Mouse (Mus musculus): Measurements from ENCODE around the gene Ctbp1.

The Ctbp1 gene

DNA sequence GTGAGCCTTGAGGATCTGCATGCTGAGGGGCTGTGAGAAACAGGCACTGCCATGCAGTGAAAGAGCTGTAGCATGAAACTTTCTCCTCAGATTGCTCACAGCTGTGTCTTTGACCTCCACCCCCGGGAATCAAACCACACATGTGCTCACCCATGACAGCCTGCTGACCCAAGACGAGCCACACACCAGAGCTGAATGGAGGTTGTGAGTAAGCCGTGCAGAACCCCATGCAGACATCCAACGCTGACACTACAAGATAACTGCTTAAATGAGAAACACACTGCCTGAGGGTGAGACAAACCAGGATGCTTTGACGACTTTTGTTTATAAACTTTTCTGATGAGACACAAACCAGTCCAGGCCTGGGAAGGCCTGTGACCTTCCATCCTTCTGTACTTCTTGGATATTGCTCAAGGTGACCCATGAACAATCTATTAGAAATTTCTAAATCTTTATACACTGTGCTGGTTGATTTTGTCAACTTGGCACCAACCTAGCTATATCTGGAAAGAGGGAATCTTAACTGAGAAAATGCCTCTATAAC is 30.3 kb downstream of the Ctbp1 start:
- no peak for DNase-seq (ENCODE audit: low read depth, low spot score)

DNA sequence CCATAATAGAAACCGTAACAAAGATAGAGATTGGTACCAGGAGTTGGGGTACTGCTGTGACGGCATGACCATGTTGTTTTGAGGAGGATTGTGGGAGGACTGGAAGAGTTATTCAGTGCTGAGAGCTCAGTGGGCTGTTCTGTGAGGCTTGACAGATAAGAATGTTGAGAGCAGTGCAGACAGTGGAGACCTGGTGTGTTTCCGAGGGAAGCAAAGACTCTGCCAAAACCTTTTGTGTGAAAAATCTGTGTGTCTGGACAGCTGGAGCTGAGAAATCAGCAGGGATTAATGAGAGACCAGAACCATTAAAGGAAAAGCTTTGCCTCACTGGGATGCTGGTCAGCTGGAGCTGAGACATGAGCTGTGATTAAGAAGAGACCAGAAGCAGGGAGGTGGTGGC is 34.9 kb downstream of the Ctbp1 start:
- DNase-seq (ENCODE audit: low read depth, low spot score): no peak

DNA sequence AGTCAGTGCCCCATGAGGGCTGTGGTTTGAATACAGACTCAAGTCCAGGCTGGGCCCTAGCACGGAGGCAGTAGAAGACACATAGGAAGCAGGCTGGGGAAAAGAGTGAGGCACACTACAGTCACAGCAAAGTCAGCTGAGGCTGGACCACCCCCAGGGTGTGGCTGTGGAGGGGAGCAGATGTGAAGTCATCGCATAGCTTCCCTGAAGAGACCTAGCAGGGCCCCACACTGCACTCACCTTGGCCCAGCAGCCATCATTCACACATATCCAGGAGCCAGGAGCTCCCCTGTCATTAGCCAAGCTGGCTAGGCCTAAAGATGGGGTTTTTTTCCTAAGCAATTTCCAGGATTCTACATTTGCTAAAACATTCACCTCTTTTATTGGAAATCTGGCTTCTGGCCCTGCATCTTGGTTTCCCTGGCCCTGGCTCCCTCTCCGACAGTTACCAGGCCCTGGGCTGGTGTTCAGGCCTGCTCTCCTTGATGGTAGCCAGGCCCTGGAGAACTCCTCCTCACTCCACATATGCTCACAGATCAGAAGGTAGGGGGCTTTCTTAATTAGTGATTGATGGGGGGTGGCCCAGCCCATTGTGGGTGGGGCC is 35.6 kb downstream of the Ctbp1 start:
- no peak for DNase-seq (ENCODE audit: low read depth, low spot score)

DNA sequence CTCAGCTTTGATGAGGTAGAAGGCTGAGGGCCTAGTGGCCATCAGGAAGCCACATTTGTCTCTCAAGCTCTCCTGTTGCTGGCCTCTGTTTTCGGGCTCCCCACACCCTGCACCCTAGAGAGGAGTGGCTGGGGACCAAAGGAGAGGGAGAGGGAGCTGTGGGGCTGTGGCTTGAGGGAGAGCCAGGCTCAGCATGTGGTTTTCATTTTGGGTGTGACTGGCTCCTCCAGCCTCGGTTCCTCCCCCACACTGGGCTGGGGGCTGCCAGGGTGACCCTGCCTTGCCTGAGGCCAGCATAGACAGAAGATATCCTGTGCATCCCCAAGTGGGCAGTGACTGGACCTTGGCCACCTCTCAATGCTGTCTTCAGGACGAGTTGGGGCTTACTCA is 36.5 kb downstream of the Ctbp1 start:
- DNase-seq (ENCODE audit: low read depth, low spot score): no peak

DNA sequence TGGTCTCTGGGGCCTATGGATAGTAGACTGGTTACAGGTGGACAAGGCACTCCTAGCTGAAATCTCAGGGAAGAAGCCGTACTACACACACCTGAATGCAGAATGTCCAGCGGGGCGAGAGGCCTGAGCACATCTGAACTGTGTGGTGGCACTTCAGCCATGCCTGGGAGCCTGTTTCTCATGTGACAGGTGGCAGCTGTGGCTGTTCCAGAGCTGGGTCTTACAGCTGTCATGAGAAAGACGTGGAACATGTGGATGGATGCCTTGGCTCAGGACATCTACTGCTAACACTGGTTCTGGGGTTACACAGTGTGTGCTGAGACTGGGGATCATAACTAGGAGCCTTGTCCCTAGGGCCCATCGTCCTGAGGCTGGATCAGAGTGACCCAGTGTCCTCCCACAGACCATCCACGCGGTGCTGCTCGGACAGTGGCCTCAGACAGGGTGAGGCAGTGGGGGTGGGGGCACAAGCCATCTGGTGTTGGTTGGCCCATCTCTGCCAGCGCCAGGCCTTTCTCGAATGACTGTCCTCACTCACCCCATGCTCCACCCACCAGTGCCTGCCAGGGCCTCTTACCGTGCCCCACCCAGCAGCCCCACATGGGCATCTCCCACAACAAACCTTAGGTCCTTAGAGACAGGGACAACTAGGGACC is 37.1 kb downstream of the Ctbp1 start:
- DNase-seq (ENCODE audit: low read depth, low spot score): no peak

DNA sequence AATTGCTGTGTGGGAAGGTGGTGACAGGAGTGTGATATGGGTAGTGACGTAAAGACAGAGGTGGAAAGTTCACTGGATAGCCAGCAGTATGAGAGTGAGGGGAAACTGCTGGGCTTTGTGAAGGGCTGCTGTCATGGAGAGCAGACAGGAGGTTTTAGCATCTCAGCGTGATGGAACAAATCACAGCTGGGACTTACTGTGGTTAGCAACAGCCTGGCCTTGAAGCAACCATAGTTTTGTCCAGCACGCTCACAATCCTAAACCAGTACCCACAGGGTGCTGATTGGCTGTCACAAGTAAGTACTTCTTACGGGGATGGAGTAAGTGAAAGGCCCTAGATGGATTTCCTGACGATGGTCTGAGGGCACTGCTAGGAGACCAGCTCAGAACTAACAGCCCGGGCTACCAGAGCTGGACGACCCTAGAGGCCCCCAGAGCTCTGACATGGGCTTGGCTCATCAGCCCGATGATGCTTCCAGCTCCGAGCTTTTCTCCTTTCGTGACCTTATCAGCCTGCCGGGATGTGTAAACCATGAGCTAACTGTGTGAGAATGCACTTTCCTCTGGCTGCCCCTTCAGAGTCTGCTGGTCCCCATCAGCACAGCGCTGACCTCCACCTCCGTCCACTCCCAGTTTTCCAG is 40.3 kb downstream of the Ctbp1 start:
- no peak for DNase-seq (ENCODE audit: low read depth, low spot score)

DNA sequence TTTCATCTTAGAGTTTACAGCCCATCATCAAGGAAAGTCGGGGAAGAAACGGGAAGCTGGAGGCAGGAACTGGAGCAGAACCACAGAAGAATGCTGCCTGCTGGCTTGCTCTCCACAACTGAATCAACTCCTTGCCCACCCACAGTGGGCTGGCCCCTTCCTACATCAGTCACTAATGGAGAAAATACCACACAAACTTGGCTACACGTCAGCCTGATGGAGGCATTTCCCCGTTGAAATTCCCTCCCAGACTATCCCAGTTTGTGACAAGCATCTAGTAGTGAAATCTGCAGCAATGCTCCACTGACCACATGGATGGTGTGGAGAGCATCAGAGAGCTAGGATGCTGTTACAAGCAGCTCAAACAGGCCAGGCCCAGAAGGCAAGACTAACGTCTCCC is 42.0 kb downstream of the Ctbp1 start:
- DNase-seq (ENCODE audit: low read depth, low spot score): no peak

DNA sequence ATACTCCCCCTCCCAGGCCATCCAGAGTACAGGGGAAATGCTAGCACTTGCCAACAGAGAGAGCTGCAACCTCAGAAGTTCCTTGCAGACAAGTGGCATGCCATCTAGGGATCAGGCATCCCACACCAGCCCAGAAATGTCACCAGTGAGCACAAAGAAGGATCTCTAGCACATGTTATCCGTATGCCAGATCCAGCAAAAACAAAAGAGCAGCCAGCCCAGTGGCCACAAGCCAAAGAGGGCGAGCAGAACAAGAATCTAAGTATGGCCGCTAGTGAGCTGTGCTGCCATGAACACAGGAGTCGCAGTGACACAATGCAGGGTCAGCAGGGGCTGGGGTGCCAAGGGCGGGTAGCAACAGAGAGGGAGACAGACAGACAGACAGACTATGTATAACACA is 44.5 kb downstream of the Ctbp1 start:
- DNase-seq (ENCODE audit: low read depth, low spot score): no peak

DNA sequence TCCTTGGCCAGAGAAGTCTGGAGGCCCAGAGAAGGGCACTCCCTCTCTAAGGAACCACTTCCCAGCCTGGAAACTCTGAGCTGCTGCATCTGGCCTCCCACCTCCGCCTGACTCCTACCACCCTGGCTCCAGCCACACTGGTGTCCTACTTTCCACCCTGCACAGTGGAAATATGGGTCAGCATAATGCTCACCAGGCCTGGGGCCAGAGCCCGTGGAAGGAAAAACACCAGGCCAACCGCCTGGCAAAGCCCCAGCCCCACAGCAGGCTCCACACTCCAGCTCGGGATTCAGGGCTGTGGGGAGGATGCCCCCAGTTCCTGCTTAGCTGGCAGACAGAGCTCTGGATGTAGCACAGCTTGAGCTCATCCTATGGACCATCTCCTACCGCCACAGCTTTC is 46.4 kb downstream of the Ctbp1 start:
- no peak for DNase-seq (ENCODE audit: low read depth, low spot score)

DNA sequence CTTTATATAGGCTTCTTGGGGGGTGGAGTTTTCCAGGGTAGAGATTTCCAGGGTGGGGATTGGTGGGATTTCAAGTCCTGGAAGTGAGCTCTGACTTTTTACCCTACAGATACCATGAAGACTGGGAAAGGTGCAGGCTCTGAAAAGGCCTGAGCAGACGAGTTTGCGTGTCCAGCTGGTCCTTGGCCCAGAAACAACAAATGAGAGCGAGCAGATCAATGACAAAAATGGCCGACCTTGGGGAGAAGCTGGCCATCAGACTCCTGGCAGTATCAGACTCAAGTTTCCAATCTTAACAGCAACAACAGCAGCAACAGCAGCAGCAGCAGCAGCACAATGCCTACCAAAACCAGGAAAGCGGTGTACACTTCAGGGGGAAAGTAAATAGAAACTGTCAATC is 49.1 kb downstream of the Ctbp1 start:
- no peak for DNase-seq (ENCODE audit: low read depth, low spot score)

DNA sequence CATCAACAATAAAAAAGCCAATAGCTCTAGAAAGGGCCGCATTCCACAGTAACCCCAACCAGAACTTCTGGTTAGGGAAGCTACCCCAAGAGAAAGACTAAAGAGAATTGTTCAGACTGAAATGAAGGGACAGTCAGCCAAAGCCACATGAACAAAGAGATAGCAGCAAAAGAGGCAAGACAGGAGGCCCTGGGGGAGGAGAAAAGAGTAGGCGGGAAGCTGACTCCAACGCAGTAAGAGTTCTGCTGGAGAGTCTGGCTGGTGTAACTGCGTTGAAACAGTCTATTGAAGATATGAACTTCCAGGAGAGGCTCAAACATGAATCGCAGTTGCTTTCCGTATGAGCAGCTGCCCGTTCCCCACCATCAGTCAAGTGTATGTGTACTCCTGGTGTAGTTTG is 50.3 kb downstream of the Ctbp1 start:
- no peak for DNase-seq (ENCODE audit: low read depth, low spot score)

DNA sequence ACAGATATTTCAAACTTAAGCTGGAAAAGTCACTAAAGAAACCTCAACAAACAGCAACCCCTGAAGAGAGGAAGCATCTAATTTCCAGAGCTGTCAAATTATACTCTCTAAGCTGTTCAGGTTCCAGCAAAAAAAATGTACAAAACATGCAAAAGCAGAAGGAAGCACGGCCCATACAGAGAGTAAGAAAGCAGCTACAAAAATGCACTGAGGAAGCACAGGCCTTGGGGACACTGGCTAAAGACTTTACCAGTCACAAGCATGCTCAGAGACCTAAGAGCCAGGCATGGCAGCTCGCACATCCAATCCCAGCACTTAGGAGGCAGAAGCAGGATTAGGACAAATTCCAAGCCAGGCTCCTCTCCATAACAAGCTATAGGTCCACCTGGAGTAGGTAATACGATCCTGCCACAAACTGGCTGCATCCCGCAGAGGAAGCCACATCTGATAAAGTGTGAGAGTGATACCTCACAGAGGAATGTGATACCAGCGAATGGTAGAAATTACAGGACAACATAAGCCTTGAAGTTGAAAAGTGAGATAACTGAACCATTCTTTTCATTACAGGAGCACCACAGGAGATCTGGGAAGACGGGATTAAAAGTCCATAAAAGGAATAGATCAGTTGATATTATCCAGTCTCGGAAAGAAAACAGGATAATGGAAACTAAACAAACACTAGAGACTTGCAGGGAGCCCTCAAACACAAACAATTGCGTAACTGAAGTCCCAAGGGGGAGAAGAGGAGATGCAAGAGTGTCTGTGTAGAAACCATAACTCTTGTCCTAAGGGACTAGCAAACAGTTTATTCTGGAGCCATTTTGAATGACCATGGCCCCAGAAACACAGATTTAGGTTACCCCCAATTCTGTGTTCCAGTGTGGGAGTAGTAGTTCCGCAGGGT is 51.7 kb downstream of the Ctbp1 start:
- DNase-seq (ENCODE audit: low read depth, low spot score): no peak

DNA sequence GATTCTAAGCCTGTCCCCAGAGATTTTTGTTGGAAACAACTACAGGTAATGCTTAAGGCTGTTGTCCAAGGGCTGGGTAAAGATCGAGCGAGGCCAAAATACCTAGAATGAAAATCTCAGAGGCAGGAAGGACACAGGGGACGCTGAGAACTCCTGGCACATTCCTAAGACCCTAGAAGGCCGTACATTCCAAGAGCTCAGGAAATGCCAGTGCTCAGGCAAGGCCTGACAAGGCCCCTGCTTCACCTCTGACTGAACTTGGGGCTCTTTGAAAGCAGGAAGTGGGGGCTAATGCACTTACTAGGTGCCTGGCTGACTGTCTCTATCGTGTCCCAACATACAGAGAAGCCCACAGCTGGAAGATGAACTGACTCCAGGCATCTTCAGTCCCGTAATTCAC is 52.4 kb downstream of the Ctbp1 start:
- DNase-seq (ENCODE audit: low read depth, low spot score): no peak

DNA sequence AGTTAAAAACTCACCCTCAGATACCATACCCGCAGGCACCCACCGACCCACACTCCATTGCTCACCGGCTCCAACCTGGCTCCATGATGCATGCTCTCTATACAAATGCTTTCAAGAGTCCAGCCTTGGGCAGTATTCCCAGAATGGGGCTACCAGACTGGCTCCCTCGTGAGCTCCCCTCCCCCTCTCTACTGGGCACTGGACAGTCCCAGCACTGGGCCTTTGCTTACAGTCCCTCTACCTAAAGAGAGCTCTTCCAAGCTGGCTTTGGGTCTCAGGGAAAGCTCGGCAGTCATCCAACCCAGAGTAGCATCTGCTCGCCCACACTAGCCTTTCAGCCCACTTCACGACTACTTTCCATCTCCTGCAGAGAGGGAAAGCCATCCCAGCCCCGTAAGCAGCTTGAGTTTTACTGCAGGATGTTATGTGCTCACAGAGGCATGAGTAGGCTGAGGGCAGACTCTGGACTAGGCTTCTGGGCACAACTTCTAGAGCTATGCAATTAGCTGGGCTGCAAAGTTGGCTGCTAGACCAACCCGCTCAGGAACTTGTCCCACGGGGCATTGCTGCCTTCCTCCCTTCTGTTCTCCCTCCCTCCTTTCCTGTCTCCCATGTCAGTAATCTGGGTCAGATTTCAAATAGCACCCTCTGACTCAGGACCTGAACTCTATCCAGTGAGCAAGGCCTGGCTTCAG is 54.3 kb downstream of the Ctbp1 start:
- no peak for DNase-seq (ENCODE audit: low read depth, low spot score)

DNA sequence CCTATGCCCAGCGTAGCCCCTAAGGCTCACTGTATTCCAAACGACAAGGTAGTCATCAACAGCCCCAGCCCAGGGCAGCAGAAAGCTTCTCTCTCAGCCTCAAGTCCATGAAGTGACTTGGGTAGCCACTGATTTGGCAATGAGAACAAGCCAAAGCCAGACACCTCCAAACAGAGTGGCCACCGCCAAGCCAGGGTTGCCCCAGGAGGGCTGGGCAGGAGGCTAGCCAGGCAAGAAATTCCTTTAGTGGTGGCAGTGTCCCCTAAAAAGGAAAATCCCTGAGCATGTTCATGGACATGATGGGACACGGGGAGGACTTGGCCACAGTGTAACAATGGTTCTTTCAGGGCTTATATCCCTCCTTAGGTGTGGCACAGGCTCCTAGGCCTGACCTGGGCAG is 55.0 kb downstream of the Ctbp1 start:
- no peak for DNase-seq (ENCODE audit: low read depth, low spot score)

DNA sequence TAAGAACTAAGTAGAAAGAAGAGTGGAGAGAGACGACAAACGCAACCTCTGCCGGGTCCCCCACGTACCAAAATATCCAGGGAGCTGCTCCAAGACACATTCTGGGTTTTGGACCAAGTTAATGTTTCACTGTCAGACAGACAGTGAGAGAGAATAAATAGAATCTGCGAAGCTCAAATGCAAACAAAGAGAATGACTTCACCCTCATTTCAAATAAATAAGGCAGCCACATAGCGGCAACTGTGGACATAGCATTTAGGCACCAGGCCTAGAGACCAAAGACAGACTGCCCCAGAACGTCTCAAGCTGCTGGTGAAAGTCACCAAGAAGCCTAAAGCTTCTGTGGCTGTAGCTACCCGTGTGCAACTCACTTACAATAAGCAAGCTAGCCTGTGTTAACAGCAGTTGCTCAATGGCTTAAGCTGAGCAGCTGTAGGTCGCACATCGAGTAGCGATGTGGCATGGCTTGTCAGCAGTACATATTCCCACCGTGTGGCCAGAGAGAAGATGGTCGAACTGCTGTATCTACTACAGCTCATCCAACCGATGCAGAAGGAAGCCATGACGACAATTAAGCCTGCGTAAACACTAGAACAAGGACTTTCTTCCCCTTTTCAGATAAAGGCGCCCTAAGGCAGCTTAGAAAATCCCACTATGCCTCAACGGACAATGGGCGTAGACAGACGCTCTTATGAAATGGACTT is 55.9 kb downstream of the Ctbp1 start:
- no peak for DNase-seq (ENCODE audit: low read depth, low spot score)

DNA sequence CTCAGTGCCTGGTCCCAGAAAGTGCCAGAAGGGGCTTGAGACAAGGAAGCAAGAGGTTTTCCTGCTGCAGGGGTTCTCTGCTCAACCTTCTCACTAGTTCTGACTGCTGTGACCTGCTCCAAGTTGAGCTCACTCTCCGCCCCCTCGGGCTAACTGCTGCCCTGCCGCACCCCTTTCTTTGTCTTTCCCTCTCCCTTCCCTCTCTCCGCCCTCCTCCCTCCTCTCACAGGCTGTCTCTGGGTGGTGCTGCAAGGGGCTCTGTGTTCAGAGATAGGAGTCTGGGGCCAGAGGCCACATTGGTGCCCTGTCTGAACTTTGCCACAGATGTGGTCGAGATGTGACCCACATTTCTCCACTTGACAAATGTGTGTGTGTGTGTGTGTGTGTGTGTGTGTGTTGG is 56.7 kb downstream of the Ctbp1 start, which contains the start of gene Spon2:
TSS of gene Spon2 (minus strand) at position 375 of the 400 bp plus-strand sequence.
- no peak for DNase-seq (ENCODE audit: low read depth, low spot score)

DNA sequence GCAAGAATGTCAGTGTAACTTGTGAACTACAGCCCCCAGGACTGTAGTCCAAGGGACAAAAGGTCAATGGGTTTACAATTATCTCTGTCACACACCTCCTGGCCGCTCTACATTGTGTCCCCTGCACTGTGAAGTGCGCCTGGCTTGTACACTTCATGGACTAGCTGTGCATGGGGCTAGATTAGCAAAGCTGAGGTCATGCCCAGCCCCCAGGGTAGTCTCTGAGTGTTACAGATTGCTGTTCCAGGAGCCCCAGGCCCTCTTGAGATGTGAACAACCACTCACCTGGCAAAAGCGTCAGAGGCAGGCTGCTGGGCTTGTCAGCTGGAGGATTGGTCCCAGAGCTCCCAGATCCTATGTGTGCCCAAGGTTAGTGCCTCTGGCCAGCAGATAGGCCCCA is 57.1 kb downstream of the Ctbp1 start:
- no peak for DNase-seq (ENCODE audit: low read depth, low spot score)

DNA sequence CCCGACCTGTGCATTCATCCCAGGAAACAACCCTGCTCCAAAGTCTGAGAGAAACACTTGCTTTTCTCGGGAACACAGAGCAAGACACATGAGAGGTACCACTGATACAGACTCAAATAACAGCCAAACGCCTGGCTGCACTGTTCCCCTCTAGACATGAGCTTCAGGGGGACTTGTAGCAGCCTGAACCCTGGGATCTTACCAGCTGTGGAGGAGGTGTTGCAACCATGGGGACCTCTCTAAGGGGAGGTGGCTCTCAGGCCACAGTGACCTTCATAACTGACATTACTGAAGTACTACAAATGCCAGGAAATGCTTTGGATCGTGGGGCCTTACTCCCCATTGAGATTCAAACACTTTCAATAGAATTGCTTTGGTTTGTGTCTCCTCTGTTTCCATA is 60.1 kb downstream of the Ctbp1 start:
- no peak for DNase-seq (ENCODE audit: low read depth, low spot score)

DNA sequence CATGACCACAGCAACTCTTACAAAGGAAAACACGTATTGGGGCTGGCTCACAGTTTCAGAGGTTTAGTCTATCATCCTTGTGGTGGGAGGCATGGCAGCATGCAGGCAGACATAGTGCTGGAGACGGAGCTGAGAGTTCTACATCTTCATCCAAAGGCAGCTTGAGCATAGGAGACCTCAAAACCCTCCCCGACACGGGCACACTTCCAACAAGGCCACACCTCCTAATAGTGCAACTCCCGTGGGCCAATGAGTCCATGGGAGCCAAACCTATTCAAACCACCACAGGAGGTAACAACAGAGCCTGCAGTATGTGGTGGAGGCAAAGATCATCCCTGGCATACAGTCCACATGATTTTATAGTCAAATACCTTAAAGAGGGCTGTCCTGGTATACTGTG is 63.5 kb downstream of the Ctbp1 start:
- no peak for DNase-seq (ENCODE audit: low read depth, low spot score)

DNA sequence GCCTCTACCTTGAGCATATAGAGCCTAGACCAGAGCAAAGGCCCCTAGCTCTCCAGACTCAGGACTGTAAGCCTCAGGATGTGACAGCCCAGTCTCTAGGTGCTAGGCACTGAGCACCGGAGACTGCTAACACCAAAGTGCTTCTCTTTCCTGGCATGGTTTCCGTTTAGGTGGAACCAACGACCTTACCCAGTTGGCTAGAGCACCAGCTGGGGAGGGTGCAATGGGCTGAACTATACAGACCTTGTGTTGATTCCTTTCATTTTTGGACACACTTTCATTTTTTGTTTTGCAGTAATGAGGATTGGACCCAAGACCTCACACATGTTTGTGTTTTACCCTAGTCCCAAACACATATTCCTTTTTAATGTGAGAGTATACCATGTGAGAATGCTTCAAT is 64.3 kb downstream of the Ctbp1 start:
- DNase-seq (ENCODE audit: low read depth, low spot score): no peak
